In the genomic region with DNA sequence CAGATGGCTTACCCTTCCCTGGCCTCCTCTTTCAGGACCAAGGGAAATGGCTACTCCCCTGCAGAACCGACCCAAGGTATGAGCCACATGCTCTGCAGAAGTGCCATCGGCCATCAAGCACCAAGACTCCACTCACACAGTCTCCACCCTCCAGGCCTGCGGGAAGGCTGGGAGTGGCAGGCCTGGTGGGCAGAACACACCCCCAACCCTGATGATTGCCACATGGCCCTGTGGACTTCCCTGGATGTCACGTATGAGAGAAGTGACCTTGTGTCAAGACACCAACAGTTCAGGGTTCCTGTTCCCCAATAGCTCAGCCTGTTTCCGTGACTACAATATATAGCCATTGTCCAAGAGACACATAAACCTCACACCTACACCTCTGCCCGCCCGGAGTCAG, we compare ENCODE assay signal across 12 mouse cellular contexts. TPM values are rescaled to one million over a fixed set of nuclear protein-coding genes. Genes with fewer than 3 reads are reported as not detected.
DNase-seq lines count a peak whose midpoint lies in the region; ATAC-seq and TF ChIP-seq lines count a peak whose summit lies in the region.
"Had no signal": no experiment of that assay in that cellular context is flagged by ENCODE, and none has a peak within 500 bp of the region (broad histone marks: within the 10 kb centered on the region; RNA-seq: fewer than 3 reads in every experiment).

F10 (plus strand) TSS at position 294 of the 400 bp plus-strand sequence.

- no peak for DNase-seq in adrenal gland, postnatal 10 days
- no peak for DNase-seq in adrenal gland, adult (ENCODE audit: inconsistent age in 2 of 2, low spot score in 1 of 2)
- no peak for DNase-seq in layer of hippocampus, adult 2 months (ENCODE audit: low spot score in 2 of 2)
- no peak for DNase-seq in layer of hippocampus, adult 9-10 months (ENCODE audit: low spot score)
- DNase-seq in thymus, adult 2 months: no peak
- no peak for DNase-seq in retina, embryonic 14.5 days (ENCODE audit: low spot score)
- DNase-seq: cerebellum, adult 9-10 months; thymus, postnatal 25 days had no signal

- no peaks in the 10 kb centered on the region for H3K36me3 ChIP-seq in liver, embryonic 15.5 days (replicated peaks)
- H3K36me3 ChIP-seq in thymus, adult 2 months (ENCODE audit: control insufficient read depth, insufficient read depth, low read length): no peaks in the 10 kb centered on the region
- H3K36me3 ChIP-seq: neural tube, embryonic 15.5 days had no signal

- H3K4me2 ChIP-seq in liver, embryonic 15.5 days: peak within 1 kb of the TSS; percentile 52
- H3K4me2 ChIP-seq: neural tube, embryonic 15.5 days had no signal

- H3K9ac ChIP-seq in liver, embryonic 15.5 days: peak within 1 kb of the TSS; percentile 40; the same call in 1 of the 2 replicates
- H3K9ac ChIP-seq: neural tube, embryonic 15.5 days had no signal

- no peak for TF ChIP-seq CTCF in layer of hippocampus, adult 2 months (conservative IDR thresholded peaks at IDR 0.05)
- TF ChIP-seq CTCF in thymus, adult 2 months (IDR thresholded peaks at IDR 0.05; ENCODE audit: borderline replicate concordance, control insufficient read depth, extremely low read depth, insufficient read depth, low read length, poor library complexity): no peak

- peaks cover 26% of the 10 kb centered on the region for H3K4me1 ChIP-seq in liver, embryonic 15.5 days (replicated peaks)
- no peaks in the 10 kb centered on the region for H3K4me1 ChIP-seq in thymus, adult 2 months (replicated peaks; ENCODE audit: control insufficient read depth, insufficient read depth, low read length)
- H3K4me1 ChIP-seq: neural tube, embryonic 15.5 days had no signal

- WGBS in liver, embryonic 15.5 days (ENCODE audit: insufficient replicate concordance): 45% methylated on average over 7 of the region's 7 CpGs
- 92% methylated on average over 7 of the region's 7 CpGs for WGBS in thymus, adult 2 months

- H3K27ac ChIP-seq in layer of hippocampus, adult 2 months: peak within 1 kb of the TSS; percentile 82
- H3K27ac ChIP-seq in liver, embryonic 15.5 days (replicated peaks): peak within 1 kb of the TSS; percentile 77
- no peak within 1 kb of the TSS for H3K27ac ChIP-seq in thymus, adult 2 months (ENCODE audit: control insufficient read depth, insufficient read depth, low read length)
- H3K27ac ChIP-seq: left cerebral cortex, adult 2 months; neural tube, embryonic 15.5 days had no signal

- peak; percentile 66 for ATAC-seq in liver, embryonic 15.5 days (ENCODE audit: insufficient read depth)
- peak; percentile 25; the same call in 1 of the 2 replicates for ATAC-seq in neutrophil, adult 5-6 weeks (ENCODE audit: extremely low read depth, insufficient number of reproducible peaks, low FRiP score, poor library complexity, severe bottlenecking)

- TF ChIP-seq POLR2A in thymus, adult 2 months (IDR thresholded peaks at IDR 0.05; ENCODE audit: control insufficient read depth, extremely low read depth, insufficient read depth, low read length, poor library complexity): no peak

- H3K9me3 ChIP-seq in liver, embryonic 15.5 days (replicated peaks): no peaks in the 10 kb centered on the region
- H3K9me3 ChIP-seq: neural tube, embryonic 15.5 days had no signal

- H3K4me3 ChIP-seq in layer of hippocampus, adult 2 months: no peak within 1 kb of the TSS
- H3K4me3 ChIP-seq in liver, embryonic 15.5 days (replicated peaks): peak within 1 kb of the TSS; percentile 40
- H3K4me3 ChIP-seq in thymus, adult 2 months (ENCODE audit: control insufficient read depth, insufficient read depth, low read length): no peak within 1 kb of the TSS
- H3K4me3 ChIP-seq: left cerebral cortex, adult 2 months; neural tube, embryonic 15.5 days had no signal

- no peaks in the 10 kb centered on the region for H3K27me3 ChIP-seq in liver, embryonic 15.5 days
- H3K27me3 ChIP-seq in thymus, adult 2 months (ENCODE audit: control insufficient read depth, insufficient read depth, low read length): no peaks in the 10 kb centered on the region
- H3K27me3 ChIP-seq: neural tube, embryonic 15.5 days had no signal

RNA-seq across cellular contexts. Expression of gene F10, which starts in this region (rescaled TPM):
- total RNA-seq in adrenal gland, postnatal 10 days (2021): 100 to 1,000 TPM in 1 of 2 experiments, 10 to 100 TPM in 1; 51.8 to 118 TPM
- total RNA-seq in layer of hippocampus, adult 2 months (2021): not detected
- 133 and 162 TPM in 2 replicates for polyA plus RNA-seq in liver, embryonic 15.5 days (2015; fragmentation: Nextera tagmentation; extraction: Ambion mirVana)
- 6.1 TPM in 2 replicates for total RNA-seq in neutrophil, adult 5-6 weeks (2017)
- polyA plus RNA-seq in thymus, adult 2 months (2012; rRNA removed): 1.3 and 1.8 TPM in 2 replicates

Comparison
In these comparisons a context has a peak if more than half of its experiments do, and no peak if none do; other contexts are left out.
1. RNA of gene F10 (polyA plus RNA-seq): 133 to 162 TPM in liver, embryonic 15.5 days; 1.3 to 1.8 TPM in thymus, adult 2 months; every median in the first group is over 10 times any median in the second.